Mouse (Mus musculus): ENCODE results near the gene Cyp4f40. TPM values are rescaled to one million over a fixed set of nuclear protein-coding genes. Genes with fewer than 3 reads are reported as not detected.
"Not testable (repeated sequence)": the region's sequence is repeated elsewhere in the genome, so short reads cannot be mapped to it uniquely, and the experiment has no call there.

Gene Cyp4f40
- polyA plus RNA-seq, 1 experiment, result not detected

- Histone ChIP-seq H3K4me3 (ENCODE audit: insufficient read depth, low read depth, low read length) (no peak overlapping the region), H3K27ac (replicated peaks; ENCODE audit: low read depth, low read length) (no peak overlapping the region), H3K4me1 (ENCODE audit: control insufficient read depth, insufficient read depth, insufficient read length, low read length) (no peaks in the 10 kb centered on the region)
Measured at GRCm38 (mm10) chr17:32673976-32674375, 15.3 kb downstream of the Cyp4f40 start.

GRCm38 (mm10) chr17:32676040-32676635 is 17.4 kb downstream of the Cyp4f40 start:
- no peaks in the 10 kb centered on the region for H3K4me1 ChIP-seq (ENCODE audit: control insufficient read depth, insufficient read depth, insufficient read length, low read length)
- no peak overlapping the region for H3K4me3 ChIP-seq (ENCODE audit: insufficient read depth, low read depth, low read length)
- H3K27ac ChIP-seq (replicated peaks; ENCODE audit: low read depth, low read length), result no peak overlapping the region

GRCm38 (mm10) chr17:32680404-32680803 is 21.7 kb downstream of the Cyp4f40 start:
- Histone ChIP-seq H3K4me3 (ENCODE audit: insufficient read depth, low read depth, low read length) (no peak overlapping the region), H3K4me1 (ENCODE audit: control insufficient read depth, insufficient read depth, insufficient read length, low read length) (no peaks in the 10 kb centered on the region), H3K27ac (replicated peaks; ENCODE audit: low read depth, low read length) (no peak overlapping the region)

GRCm38 (mm10) chr17:32685048-32685750 is 26.5 kb downstream of the Cyp4f40 start, which contains the start of gene Cyp4f15:
Cyp4f15 (plus strand) TSS chr17:32685627.
- Histone ChIP-seq H3K4me1 (ENCODE audit: control insufficient read depth, insufficient read depth, insufficient read length, low read length) (no peaks in the 10 kb centered on the region), H3K27ac (replicated peaks; ENCODE audit: low read depth, low read length) (no peak within 1 kb of the TSS), H3K4me3 (ENCODE audit: insufficient read depth, low read depth, low read length) (no peak within 1 kb of the TSS)

GRCm38 (mm10) chr17:32686722-32687121 is 28.0 kb downstream of the Cyp4f40 start:
- Histone ChIP-seq H3K4me1 (ENCODE audit: control insufficient read depth, insufficient read depth, insufficient read length, low read length) (no peaks in the 10 kb centered on the region), H3K4me3 (ENCODE audit: insufficient read depth, low read depth, low read length) (no peak overlapping the region), H3K27ac (replicated peaks; ENCODE audit: low read depth, low read length) (no peak overlapping the region)

GRCm38 (mm10) chr17:32690959-32691358 is 32.3 kb downstream of the Cyp4f40 start:
- Histone ChIP-seq H3K27ac (replicated peaks; ENCODE audit: low read depth, low read length) (no peak overlapping the region), H3K4me1 (ENCODE audit: control insufficient read depth, insufficient read depth, insufficient read length, low read length) (no peaks in the 10 kb centered on the region), H3K4me3 (ENCODE audit: insufficient read depth, low read depth, low read length) (no peak overlapping the region)

- Histone ChIP-seq H3K27ac (replicated peaks; ENCODE audit: low read depth, low read length) (no peak overlapping the region), H3K4me1 (ENCODE audit: control insufficient read depth, insufficient read depth, insufficient read length, low read length) (no peaks in the 10 kb centered on the region), H3K4me3 (ENCODE audit: insufficient read depth, low read depth, low read length) (no peak overlapping the region; the same call in 1 of the 2 replicates)
Measured at GRCm38 (mm10) chr17:32702826-32703225, 44.1 kb downstream of the Cyp4f40 start.

GRCm38 (mm10) chr17:32710541-32710940 is 51.8 kb downstream of the Cyp4f40 start:
- not testable (repeated sequence) for H3K4me3 ChIP-seq (ENCODE audit: insufficient read depth, low read depth, low read length); H3K27ac ChIP-seq (replicated peaks; ENCODE audit: low read depth, low read length); H3K4me1 ChIP-seq (ENCODE audit: control insufficient read depth, insufficient read depth, insufficient read length, low read length)

- not testable (repeated sequence) for H3K4me1 ChIP-seq (ENCODE audit: control insufficient read depth, insufficient read depth, insufficient read length, low read length); H3K27ac ChIP-seq (replicated peaks; ENCODE audit: low read depth, low read length); H3K4me3 ChIP-seq (ENCODE audit: insufficient read depth, low read depth, low read length)
Measured at GRCm38 (mm10) chr17:32722151-32722550, 63.5 kb downstream of the Cyp4f40 start.

- no peak overlapping the region for H3K27ac ChIP-seq (replicated peaks; ENCODE audit: low read depth, low read length)
- H3K4me3 ChIP-seq (ENCODE audit: insufficient read depth, low read depth, low read length), result no peak overlapping the region
- no peaks in the 10 kb centered on the region for H3K4me1 ChIP-seq (ENCODE audit: control insufficient read depth, insufficient read depth, insufficient read length, low read length)
Measured at GRCm38 (mm10) chr17:32722771-32723170, 64.1 kb downstream of the Cyp4f40 start.

GRCm38 (mm10) chr17:32726360-32726759 is 67.7 kb downstream of the Cyp4f40 start:
- H3K27ac ChIP-seq (replicated peaks; ENCODE audit: low read depth, low read length); H3K4me1 ChIP-seq (ENCODE audit: control insufficient read depth, insufficient read depth, insufficient read length, low read length); H3K4me3 ChIP-seq (ENCODE audit: insufficient read depth, low read depth, low read length): not testable (repeated sequence)

Other genes with a start within 250 kb of the Cyp4f40 start
- gene Pglyrp2, start 234.7 kb upstream of the Cyp4f40 start, polyA plus RNA-seq (2012; ENCODE audit: insufficient read depth, insufficient read length, missing spikeins), result not detected in 2 replicates
- gene Cyp4f39, start 206.2 kb upstream of the Cyp4f40 start, polyA plus RNA-seq (2012; ENCODE audit: insufficient read depth, insufficient read length, missing spikeins), result 0.67 TPM in 1 of 2 replicates, not detected in the other
- 3.8 and 3.9 TPM in 2 replicates for gene Cyp4f17, start 152.8 kb upstream of the Cyp4f40 start, polyA plus RNA-seq (2012; ENCODE audit: insufficient read depth, insufficient read length, missing spikeins)
- gene Cyp4f16, start 122.3 kb upstream of the Cyp4f40 start, polyA plus RNA-seq (2012; ENCODE audit: insufficient read depth, insufficient read length, missing spikeins), result 6.3 and 7.3 TPM in 2 replicates
- gene Cyp4f37, start 37.6 kb upstream of the Cyp4f40 start, polyA plus RNA-seq (2012; ENCODE audit: insufficient read depth, insufficient read length, missing spikeins), result not detected in 2 replicates
- not detected in 2 replicates for gene Cyp4f15, start 26.7 kb downstream of the Cyp4f40 start, polyA plus RNA-seq (2012; ENCODE audit: insufficient read depth, insufficient read length, missing spikeins)
- gene Zfp871, start 129.4 kb downstream of the Cyp4f40 start, polyA plus RNA-seq (2012; ENCODE audit: insufficient read depth, insufficient read length, missing spikeins), result 6.1 and 11.0 TPM in 2 replicates
- gene Zfp811, start 151.0 kb downstream of the Cyp4f40 start, polyA plus RNA-seq (2012; ENCODE audit: insufficient read depth, insufficient read length, missing spikeins), result not detected in 2 replicates
- gene Zfp799, start 171.4 kb downstream of the Cyp4f40 start, polyA plus RNA-seq (2012; ENCODE audit: insufficient read depth, insufficient read length, missing spikeins), result 3.2 and 3.4 TPM in 2 replicates
- 3.1 and 3.9 TPM in 2 replicates for gene Zfp870, start 232.7 kb downstream of the Cyp4f40 start, polyA plus RNA-seq (2012; ENCODE audit: insufficient read depth, insufficient read length, missing spikeins)

Measured in brown adipose tissue, adult 24 weeks (tissue).